Mouse (Mus musculus) adrenal gland, adult 8-10 months (tissue): ENCODE measurements around the gene Rtp2. TPM values are rescaled to one million over a fixed set of nuclear protein-coding genes. Genes with fewer than 3 reads are reported as not detected.

ENCODE experiments used
- DNase-seq: peaks from one replicate; pipeline ENCODE4 v3.0.0; 2022
- total RNA-seq, 4 experiments: library from RNA; stranded (reverse); gene quantifications; 2 replicates each; pipeline ENCODE4 v1.2.4; 2022

The Rtp2 gene
- total RNA-seq, result not detected

- no peak for DNase-seq
Measured at GRCm38 (mm10) chr16:23932294-23932693, at the start of gene Rtp2. TSS of gene Rtp2 (minus strand) at chr16:23932394.

DNA sequence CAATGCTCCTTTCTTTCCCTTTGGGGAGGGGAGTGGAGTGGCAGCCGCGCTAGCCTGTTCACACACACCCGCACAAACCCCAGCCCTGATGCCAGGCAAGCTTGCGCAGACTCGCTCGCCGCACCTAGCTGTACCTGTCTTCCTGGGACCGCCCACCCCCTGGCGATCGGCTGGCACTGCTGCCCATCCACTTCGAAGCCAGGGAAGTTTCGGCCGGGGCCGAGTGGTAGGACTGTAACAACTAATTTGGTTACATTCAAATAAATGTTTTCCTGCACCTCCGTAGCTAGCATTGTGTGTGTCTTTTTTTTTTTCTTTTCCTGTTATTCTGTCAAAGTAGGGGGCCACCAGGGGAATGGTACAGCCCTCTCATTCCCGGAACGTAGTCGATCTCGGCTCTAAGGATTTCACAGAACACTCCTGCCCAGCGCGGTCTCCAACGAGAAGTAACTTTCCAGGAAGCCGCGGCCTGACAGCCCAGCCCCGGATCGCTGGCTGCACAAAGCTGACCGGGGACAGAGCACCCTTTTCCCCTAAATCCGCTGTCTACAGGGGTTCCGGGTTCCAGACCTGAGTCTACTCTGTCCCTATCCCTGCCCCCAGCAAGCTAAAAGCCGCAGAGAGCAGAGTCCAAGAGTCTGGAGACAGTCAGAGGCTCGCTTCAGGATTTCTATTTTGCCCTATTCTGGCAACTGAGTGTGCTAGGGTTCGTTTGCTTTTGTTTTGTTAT lies 49.0 kb upstream of the Rtp2 start:
- no peak for DNase-seq

GRCm38 (mm10) chr16:23980201-23980870 lies 48.1 kb upstream of the Rtp2 start:
- no peak for DNase-seq

DNA sequence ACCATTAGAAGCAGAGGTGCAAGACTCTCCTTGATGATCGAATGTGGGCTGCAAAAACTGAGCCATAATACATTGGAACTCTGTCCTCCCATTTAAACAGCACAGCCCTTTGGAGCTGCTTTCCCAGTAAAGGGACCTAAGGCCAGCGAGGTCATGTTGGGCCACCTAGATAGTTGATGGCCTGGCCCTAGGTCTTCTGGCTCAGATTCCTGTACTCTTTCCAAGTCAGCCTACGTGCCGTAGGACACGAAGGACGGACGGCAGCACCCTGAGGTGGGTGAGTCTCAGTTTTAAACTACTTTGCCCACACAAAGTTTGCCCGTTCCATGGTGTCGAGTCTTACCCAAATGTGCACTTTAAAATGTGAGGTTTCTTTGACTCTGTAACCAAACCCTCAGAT lies 47.3 kb upstream of the Rtp2 start:
- no peak for DNase-seq

- DNase-seq, result no peak
Measured at GRCm38 (mm10) chr16:23978495-23978894, 46.3 kb upstream of the Rtp2 start.

- no peak for DNase-seq
Measured at GRCm38 (mm10) chr16:23977732-23978131, 45.5 kb upstream of the Rtp2 start.

DNA sequence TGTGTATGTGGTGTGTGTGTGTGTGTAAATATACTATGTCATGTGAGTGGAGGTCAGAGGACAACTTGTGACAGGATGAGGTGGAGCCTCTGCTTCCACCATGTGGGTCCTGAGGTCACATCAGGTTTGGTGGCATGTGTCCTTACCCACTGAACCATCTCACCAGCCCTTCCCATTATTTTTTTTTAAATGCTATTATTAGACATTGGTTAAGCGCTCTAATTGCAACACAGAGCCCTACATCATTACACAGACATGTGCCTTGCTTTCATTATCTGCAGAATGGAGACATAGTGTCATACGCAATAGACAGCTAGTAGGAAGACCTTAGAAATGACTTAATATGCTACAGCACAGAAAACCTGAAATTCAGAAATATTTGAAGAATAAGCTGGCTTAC lies 44.0 kb upstream of the Rtp2 start:
- DNase-seq, result no peak

GRCm38 (mm10) chr16:23973635-23974367 lies 41.6 kb upstream of the Rtp2 start:
- no peak for DNase-seq

GRCm38 (mm10) chr16:23972901-23973300 lies 40.7 kb upstream of the Rtp2 start:
- DNase-seq, result no peak

- DNase-seq, result no peak
Measured at GRCm38 (mm10) chr16:23972126-23972740, 40.0 kb upstream of the Rtp2 start.

- no peak for DNase-seq
Measured at GRCm38 (mm10) chr16:23969919-23970318, 37.7 kb upstream of the Rtp2 start.

DNA sequence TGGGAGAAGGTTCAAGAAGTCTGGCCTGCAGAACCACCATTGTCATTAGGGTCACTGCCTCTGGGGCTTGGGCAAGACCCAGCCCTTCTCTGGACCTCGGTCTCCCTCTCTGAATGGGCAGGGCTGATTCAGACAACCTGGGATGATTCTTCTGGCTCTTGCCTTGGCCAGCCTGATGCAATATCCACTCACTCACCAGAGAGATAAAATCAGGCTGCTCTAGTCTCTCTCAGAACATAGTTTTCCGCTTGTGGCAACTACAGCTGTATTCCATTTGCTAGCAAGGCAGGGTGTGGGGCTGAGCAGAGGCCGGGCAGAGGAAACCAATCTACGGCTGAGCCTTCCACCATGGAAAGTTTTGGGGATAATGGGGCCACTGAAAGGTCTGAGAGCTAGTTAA lies 36.7 kb upstream of the Rtp2 start:
- DNase-seq, result no peak

GRCm38 (mm10) chr16:23967301-23967700 lies 35.1 kb upstream of the Rtp2 start:
- no peak for DNase-seq

GRCm38 (mm10) chr16:23966066-23966465 lies 33.9 kb upstream of the Rtp2 start:
- DNase-seq, result no peak

GRCm38 (mm10) chr16:23964706-23965367 lies 32.6 kb upstream of the Rtp2 start:
- DNase-seq, result no peak

DNA sequence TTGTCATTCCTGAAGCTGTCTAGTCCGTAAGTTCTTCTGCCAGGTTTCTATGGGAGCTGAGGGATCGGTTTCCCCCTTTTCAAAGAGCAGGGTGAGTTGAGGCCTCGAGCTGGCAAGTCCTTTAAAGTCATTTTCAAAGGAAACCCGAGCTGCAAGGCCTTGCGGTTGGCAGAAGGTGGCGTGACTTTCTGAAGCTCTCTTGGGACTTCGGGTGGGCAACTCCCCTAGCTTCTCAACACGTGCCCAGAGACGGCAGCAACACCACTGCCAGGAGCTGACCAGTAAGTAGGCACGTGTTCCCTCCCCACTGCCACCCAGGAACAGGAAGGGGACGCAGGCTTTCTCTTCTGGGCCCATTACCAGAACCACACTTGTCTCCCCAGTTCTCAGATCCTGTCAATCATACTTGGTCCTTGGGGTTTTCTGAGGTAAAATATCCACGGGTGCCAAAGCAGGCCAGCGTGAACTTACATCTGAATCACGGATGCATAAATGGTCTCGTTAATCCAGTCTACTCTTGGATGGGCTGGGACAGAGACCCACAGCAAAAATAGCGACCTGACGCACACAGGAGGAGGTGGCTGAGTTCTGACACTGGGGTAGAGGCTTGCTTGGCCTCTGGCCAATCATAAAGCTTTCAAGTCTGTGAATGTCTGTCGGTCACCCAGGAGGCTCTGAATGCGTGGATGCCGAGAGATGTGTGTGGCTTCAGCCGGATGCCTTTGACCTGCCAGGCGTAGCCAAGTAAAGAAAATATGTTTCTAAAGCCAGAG lies 31.9 kb upstream of the Rtp2 start:
- DNase-seq, result no peak

GRCm38 (mm10) chr16:23962401-23962800 lies 30.2 kb upstream of the Rtp2 start:
- no peak for DNase-seq

GRCm38 (mm10) chr16:23958938-23959337 lies 26.7 kb upstream of the Rtp2 start:
- DNase-seq, result no peak

- no peak for DNase-seq
Measured at GRCm38 (mm10) chr16:23953959-23954260, 21.7 kb upstream of the Rtp2 start.

- DNase-seq, result no peak
Measured at GRCm38 (mm10) chr16:23953189-23953958, 21.2 kb upstream of the Rtp2 start.

DNA sequence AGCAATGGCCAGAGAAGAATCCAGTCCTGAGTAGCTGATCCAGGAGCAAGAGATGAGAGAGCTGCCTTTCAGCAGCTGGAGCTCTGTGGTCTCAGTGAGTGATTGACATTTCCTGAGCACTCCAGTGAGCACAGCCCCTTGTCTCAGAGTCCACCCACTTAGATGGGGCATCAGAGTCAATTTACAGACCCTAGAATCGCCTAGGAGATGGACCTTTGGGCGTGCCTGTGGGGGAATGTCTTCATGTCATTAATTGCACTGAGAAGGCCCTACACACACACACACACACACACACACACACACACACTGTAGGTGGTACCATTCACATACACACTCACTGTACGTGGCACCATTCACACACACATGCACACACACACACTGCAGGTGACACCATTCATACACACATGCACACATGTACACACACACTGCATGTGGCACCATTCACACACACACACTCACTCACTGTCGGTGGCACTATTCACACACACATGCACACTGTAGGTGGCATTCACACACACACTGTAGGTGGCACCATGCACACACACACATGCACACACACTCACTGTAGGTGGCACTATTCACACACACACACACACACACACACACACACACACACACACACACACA lies 20.0 kb upstream of the Rtp2 start:
- DNase-seq, result no peak
